Mouse (Mus musculus) forebrain, embryonic 11.5 days (tissue): ENCODE results near the gene Antxr2. TPM values are rescaled to one million over a fixed set of nuclear protein-coding genes. Genes with fewer than 3 reads are reported as not detected.

Source experiments
- ATAC-seq: fragments of 200-750 bp; cut with Nextera tagmentation; replicated peaks from 2 replicates; pipeline ENCODE4 v1.8.0; 2017; ENCODE audit warnings: moderate TSS enrichment; ENCODE audit not compliant: low FRiP score
- DNase-seq: peaks from one replicate; pipeline ENCODE4 v3.0.0-alpha.2; 2017; ENCODE audit warnings: low spot score
- H3K27ac ChIP-seq: fragments of 300-500 bp; sonication (generic); 2 replicates; pipeline ENCODE4 v1.5.1; 2014; ENCODE audit warnings: low read depth, low read length
- H3K27me3 ChIP-seq: fragments of 300-500 bp; sonication (generic); 2 replicates; pipeline ENCODE4 v1.6.1; 2014; ENCODE audit warnings: mild to moderate bottlenecking, low read length, mixed read lengths; ENCODE audit not compliant: control insufficient read depth, insufficient read depth
- H3K36me3 ChIP-seq: fragments of 300-500 bp; sonication (generic); 2 replicates; pipeline ENCODE4 v1.6.1; 2014; ENCODE audit warnings: mild to moderate bottlenecking, low read length, moderate library complexity, mixed read lengths; ENCODE audit not compliant: control insufficient read depth, insufficient read depth
- H3K4me1 ChIP-seq: fragments of 300-500 bp; sonication (generic); replicated peaks from 2 replicates; pipeline ENCODE4 v1.6.1; 2014; ENCODE audit warnings: low read length, mixed read lengths; ENCODE audit not compliant: control insufficient read depth, insufficient read depth
- H3K4me2 ChIP-seq: fragments of 300-500 bp; sonication (generic); 2 replicates; pipeline ENCODE4 v1.6.1; 2014; ENCODE audit warnings: low read depth, mild to moderate bottlenecking, low read length, moderate library complexity, mixed read lengths; ENCODE audit not compliant: severe bottlenecking
- H3K4me3 ChIP-seq: fragments of 300-500 bp; sonication (generic); 2 replicates; pipeline ENCODE4 v1.5.1; 2014; ENCODE audit warnings: low read depth, low read length
- H3K9ac ChIP-seq: fragments of 300-500 bp; sonication (generic); 2 replicates; pipeline ENCODE4 v1.6.1; 2014; ENCODE audit warnings: low read length
- H3K9me3 ChIP-seq: fragments of 300-500 bp; sonication (generic); 2 replicates; pipeline ENCODE4 v1.6.1; 2016; ENCODE audit warnings: low read length, mixed read lengths; ENCODE audit not compliant: control insufficient read depth
- WGBS: fragments of 180-500 bp; shearing (Covaris S2); extraction: QIAGEN DNeasy Blood & Tissue Kit; methylation state at CpG from one replicate; pipeline ENCODE4 v1.1.7; 2014; 5-methylcytosine and 5-hydroxymethylcytosine counted together
- polyA plus RNA-seq: library from polyadenylated mRNA; unstranded; fragments of >200 nt; fragmentation: Nextera tagmentation; extraction: Ambion mirVana; gene quantifications from 2 replicates; pipeline ENCODE4 v1.2.1, GENCODE M21; 2014

Antxr2 gene
- polyA plus RNA-seq, 1 experiment from 2014 or later: 10.5 TPM

GRCm38 (mm10) chr5:98016247-98017203 lies 14.3 kb downstream of the Antxr2 start:
- WGBS: 93% methylated on average over 20 of the region's 20 CpGs
- H3K9me3 ChIP-seq: no peaks in the 10 kb centered on the region
- no peak for DNase-seq
- no peak overlapping the region for H3K27ac ChIP-seq
- no peak overlapping the region for H3K4me2 ChIP-seq
- no peaks in the 10 kb centered on the region for H3K27me3 ChIP-seq
- no peak overlapping the region for H3K9ac ChIP-seq
- H3K4me1 ChIP-seq: no peaks in the 10 kb centered on the region
- no peak for ATAC-seq
- H3K36me3 ChIP-seq: no peaks in the 10 kb centered on the region
- no peak overlapping the region for H3K4me3 ChIP-seq

- Histone ChIP-seq H3K36me3 (no peaks in the 10 kb centered on the region), H3K9ac (no peak overlapping the region), H3K27ac (no peak overlapping the region), H3K9me3 (no peaks in the 10 kb centered on the region; the same call in 1 of the 2 replicates), H3K27me3 (no peaks in the 10 kb centered on the region), H3K4me1 (no peaks in the 10 kb centered on the region), H3K4me3 (no peak overlapping the region), H3K4me2 (no peak overlapping the region)
- no peak for ATAC-seq
- WGBS: 96% methylated on average over 8 of the region's 8 CpGs
- DNase-seq: no peak
Measured at GRCm38 (mm10) chr5:98005751-98006150, 25.1 kb downstream of the Antxr2 start.

- 87% methylated on average over 2 of the region's 2 CpGs for WGBS
- Histone ChIP-seq H3K9ac (no peak overlapping the region), H3K27ac (no peak overlapping the region), H3K9me3 (no peaks in the 10 kb centered on the region), H3K4me2 (no peak overlapping the region), H3K4me1 (no peaks in the 10 kb centered on the region), H3K27me3 (no peaks in the 10 kb centered on the region), H3K36me3 (no peaks in the 10 kb centered on the region), H3K4me3 (no peak overlapping the region)
- DNase-seq (no peak), ATAC-seq (no peak)
Measured at GRCm38 (mm10) chr5:97999261-97999824, 31.5 kb downstream of the Antxr2 start.

- no peaks in the 10 kb centered on the region for H3K36me3 ChIP-seq
- H3K27ac ChIP-seq: no peak overlapping the region
- no peaks in the 10 kb centered on the region for H3K27me3 ChIP-seq
- no peak overlapping the region for H3K4me2 ChIP-seq
- H3K9me3 ChIP-seq: no peaks in the 10 kb centered on the region
- H3K4me1 ChIP-seq: no peaks in the 10 kb centered on the region
- H3K9ac ChIP-seq: no peak overlapping the region
- no peak for DNase-seq
- H3K4me3 ChIP-seq: no peak overlapping the region
- ATAC-seq: no peak
- whole genome bisulfite sequencing: 80% methylated on average over 6 of the region's 6 CpGs
Measured at GRCm38 (mm10) chr5:97996500-97997176, 34.2 kb downstream of the Antxr2 start.

GRCm38 (mm10) chr5:97995881-97996280 lies 35.0 kb downstream of the Antxr2 start:
- ATAC-seq: no peak
- Histone ChIP-seq H3K9me3 (no peaks in the 10 kb centered on the region), H3K4me3 (no peak overlapping the region), H3K27ac (no peak overlapping the region), H3K27me3 (no peaks in the 10 kb centered on the region), H3K36me3 (no peaks in the 10 kb centered on the region), H3K4me2 (no peak overlapping the region), H3K9ac (no peak overlapping the region), H3K4me1 (no peaks in the 10 kb centered on the region)
- no peak for DNase-seq
- WGBS: 87% methylated on average over 4 of the region's 4 CpGs

GRCm38 (mm10) chr5:97986656-97987294 lies 44.1 kb downstream of the Antxr2 start:
- DNase-seq (no peak), ATAC-seq (no peak)
- no peaks in the 10 kb centered on the region for H3K36me3 ChIP-seq
- no peak overlapping the region for H3K27ac ChIP-seq
- H3K9ac ChIP-seq: no peak overlapping the region
- no peaks in the 10 kb centered on the region for H3K27me3 ChIP-seq
- H3K4me1 ChIP-seq: no peaks in the 10 kb centered on the region
- no peak overlapping the region for H3K4me3 ChIP-seq
- H3K4me2 ChIP-seq: no peak overlapping the region
- no peaks in the 10 kb centered on the region for H3K9me3 ChIP-seq
- 92% methylated on average over 4 of the region's 4 CpGs for WGBS

GRCm38 (mm10) chr5:97983375-97983774 lies 47.5 kb downstream of the Antxr2 start:
- Histone ChIP-seq H3K4me2 (no peak overlapping the region), H3K4me3 (no peak overlapping the region), H3K27ac (no peak overlapping the region), H3K36me3 (no peaks in the 10 kb centered on the region), H3K9ac (no peak overlapping the region), H3K4me1 (no peaks in the 10 kb centered on the region), H3K9me3 (no peaks in the 10 kb centered on the region), H3K27me3 (no peaks in the 10 kb centered on the region)
- DNase-seq: no peak
- ATAC-seq: no peak
- 97% methylated on average over 9 of the region's 9 CpGs for whole genome bisulfite sequencing

- peak overlapping the region; percentile 26; the same call in 1 of the 2 replicates for H3K4me2 ChIP-seq
- H3K4me3 ChIP-seq: no peak overlapping the region
- ATAC-seq (peak; percentile 78), DNase-seq (peak; percentile 53)
- no peaks in the 10 kb centered on the region for H3K4me1 ChIP-seq
- H3K27ac ChIP-seq: no peak overlapping the region
- no peaks in the 10 kb centered on the region for H3K27me3 ChIP-seq
- H3K9ac ChIP-seq: no peak overlapping the region
- 44% methylated on average over 14 of the region's 14 CpGs for WGBS
- H3K36me3 ChIP-seq: no peaks in the 10 kb centered on the region
- no peaks in the 10 kb centered on the region for H3K9me3 ChIP-seq
Measured at GRCm38 (mm10) chr5:97980472-97980871, 50.4 kb downstream of the Antxr2 start.
